Mouse (Mus musculus) bone marrow macrophage, adult 2 months (primary cell): ENCODE results near the gene Syn2.

Source experiments
- CTCF ChIP-seq: IDR thresholded peaks from 2 replicates; pipeline ENCODE4 v1.5.1; 2012; ENCODE audit warnings: low read depth, mild to moderate bottlenecking, low read length, moderate library complexity
- POLR2A ChIP-seq: IDR thresholded peaks from 2 replicates; pipeline ENCODE4 v1.6.1; 2012; ENCODE audit warnings: mild to moderate bottlenecking, low read depth, low read length, borderline replicate concordance

GRCm38 (mm10) chr6:115221215-115221641 is 86.5 kb downstream of the Syn2 start:
- no peak for TF ChIP-seq CTCF
- no peak for TF ChIP-seq POLR2A
